Mouse (Mus musculus) effector memory CD4-positive, alpha-beta T cell, adult 5 months (primary cell): ENCODE measurements around the gene Ctdspl. TPM values are rescaled to one million over a fixed set of nuclear protein-coding genes. Genes with fewer than 3 reads are reported as not detected.

Experiments used
- polyA plus RNA-seq: library from polyadenylated mRNA; unstranded; fragments of 100-300 nt; shearing (Covaris generic); gene quantifications from one replicate; pipeline ENCODE4 v1.2.1, GENCODE M21; 2017

Ctdspl gene
- polyA plus RNA-seq = not detected

GRCm38 (mm10) chr9:118926111-118926650, at the start of gene Ctdspl:
Ctdspl (plus strand) TSS chr9:118926453.

GRCm38 (mm10) chr9:119052154-119052944, 126.1 kb downstream of the Ctdspl start, which contains the start of gene Vill:
Vill (plus strand) TSS chr9:119052778.

Other genes starting within 250 kb of the Ctdspl start
- 0.90 TPM for gene Vill, start 126.3 kb downstream of the Ctdspl start, polyA plus RNA-seq
- 2.0 TPM for gene Plcd1, start 167.0 kb downstream of the Ctdspl start, polyA plus RNA-seq
- gene Dlec1, start 176.0 kb downstream of the Ctdspl start, polyA plus RNA-seq = 0.16 TPM
- gene Acaa1b, start 230.6 kb downstream of the Ctdspl start, polyA plus RNA-seq = not detected
- gene Gm47289, start 232.7 kb downstream of the Ctdspl start, polyA plus RNA-seq = not detected